Mouse (Mus musculus) cerebellum, adult 18-20 months (tissue): ENCODE results near the gene Mblac1.
"Not testable (repeated sequence)": the region's sequence is repeated elsewhere in the genome, so short reads cannot be mapped to it uniquely, and the experiment has no call there.

Source experiments
- DNase-seq, 2 experiments: peaks; one replicate each; pipeline ENCODE4 v3.0.0; 2021

Gene Mblac1

DNA sequence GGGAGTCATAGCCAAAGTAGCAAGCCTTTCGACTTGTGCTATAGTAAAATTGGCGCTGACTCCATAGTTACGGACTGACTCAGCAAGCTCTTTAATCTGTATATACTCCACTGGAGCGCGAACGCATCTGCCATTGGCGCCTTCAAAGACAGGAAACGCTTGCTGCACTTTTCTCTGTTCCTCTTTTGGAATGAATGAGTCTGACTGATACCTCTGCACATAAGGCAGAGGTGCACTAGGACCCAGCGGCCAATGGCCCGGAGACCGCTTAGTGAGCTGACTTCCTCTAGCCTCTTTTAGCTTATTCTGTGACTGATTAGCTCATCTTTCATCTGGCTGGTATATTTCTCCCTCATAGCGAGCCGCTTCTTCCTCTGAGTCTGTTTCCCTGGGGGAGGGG lies 22.5 kb downstream of the Mblac1 start:
- DNase-seq = not testable (repeated sequence)

DNA sequence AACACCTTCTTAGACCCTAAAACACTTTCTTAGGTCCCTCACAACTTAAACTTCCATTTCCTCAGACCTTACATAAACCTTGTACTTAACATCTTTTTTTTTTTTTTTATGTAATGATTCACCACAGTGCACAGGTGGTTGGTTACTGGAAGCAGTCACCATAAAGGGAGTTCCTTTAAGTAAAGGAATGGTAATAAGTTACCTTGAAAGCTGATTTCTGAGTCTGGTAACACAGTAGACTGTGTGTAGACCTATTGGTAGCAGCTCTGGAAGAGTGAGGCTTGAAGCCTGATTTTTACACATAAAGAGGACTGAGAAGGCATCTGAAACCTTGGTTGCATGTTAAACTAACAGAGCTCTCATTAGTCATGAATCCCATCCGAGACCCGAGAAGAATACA lies 25.8 kb downstream of the Mblac1 start:
- no peak for DNase-seq

DNA sequence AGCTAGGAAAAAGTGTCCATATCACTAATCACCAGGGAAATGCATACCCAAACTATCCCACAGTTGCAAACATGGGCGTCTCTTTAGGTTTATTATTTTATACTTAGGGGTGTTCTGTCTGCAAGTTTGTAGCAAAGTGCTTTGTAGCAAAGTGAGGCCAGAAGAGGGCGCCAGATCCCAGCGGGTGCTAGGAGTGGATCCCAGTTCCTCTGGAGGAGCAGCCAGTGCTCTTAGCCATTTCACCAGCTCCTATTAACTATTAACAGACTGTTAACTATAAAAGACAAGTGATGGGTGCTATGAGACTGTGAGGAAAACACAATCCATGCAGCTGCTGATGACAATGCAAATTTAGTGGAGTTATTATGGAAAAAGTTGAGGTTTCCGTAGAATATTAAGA lies 28.0 kb downstream of the Mblac1 start:
- DNase-seq = peak; percentile 76 to 78

DNA sequence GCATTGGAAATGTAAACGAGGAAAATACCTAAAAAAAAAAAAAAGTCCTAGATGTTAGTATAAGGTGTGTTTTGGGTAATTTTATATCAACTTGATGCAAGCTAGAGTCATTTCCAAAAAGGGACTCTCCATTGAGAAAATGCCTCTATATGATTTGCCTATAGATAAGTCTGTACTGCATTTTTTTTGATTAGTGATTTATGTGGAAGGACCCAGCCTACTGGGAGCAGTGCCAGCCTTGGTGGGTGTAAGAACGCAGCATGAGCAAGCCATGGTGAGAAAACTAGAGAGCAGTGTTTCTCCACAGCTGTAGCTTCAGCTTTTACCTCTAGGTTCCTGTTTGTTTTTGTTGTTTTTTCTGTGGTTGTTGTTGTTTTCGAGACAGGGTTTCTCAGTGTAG lies 29.2 kb downstream of the Mblac1 start:
- DNase-seq = no peak

DNA sequence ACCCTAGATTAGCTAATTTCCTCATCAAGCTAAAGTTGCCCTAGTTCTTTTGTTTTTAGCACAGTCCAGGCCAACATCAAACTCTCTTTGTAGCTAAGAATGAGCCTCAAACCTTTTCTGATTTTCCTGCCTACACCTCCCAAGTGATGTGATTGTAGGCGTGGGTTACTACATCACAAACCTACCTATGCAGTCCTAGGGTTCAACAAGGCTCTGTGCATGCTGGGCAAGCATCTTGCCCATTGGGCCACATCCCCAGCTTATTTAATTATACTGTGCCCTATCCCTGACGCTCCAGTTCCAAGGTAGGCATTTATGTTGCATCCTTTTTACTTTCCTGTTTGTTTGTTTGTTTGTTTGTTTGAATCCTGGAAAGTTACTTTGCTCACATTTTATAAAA lies 31.6 kb downstream of the Mblac1 start, which contains the start of gene Nxpe5:
Nxpe5 (plus strand) TSS at position 199 of the 400 bp plus-strand sequence.
- DNase-seq = no peak

DNA sequence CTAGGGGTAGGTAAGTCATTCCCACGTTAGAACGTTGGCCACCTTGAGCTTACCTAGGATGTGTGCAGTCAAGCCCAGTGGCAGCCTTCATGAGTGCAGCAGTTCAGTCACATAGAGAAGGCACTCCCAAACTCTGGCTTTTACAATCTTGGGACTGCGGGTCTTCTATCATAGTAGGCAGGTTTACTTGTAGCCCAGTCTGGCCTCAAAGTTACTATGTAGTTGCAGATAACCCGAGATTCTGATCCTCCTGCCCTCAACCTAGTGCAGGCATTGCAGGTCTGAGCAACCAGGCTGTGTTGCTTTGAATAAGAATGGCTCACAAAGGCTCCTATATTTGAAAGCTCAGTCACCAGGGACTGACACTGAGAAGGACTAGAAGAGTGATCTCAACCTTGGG lies 32.4 kb downstream of the Mblac1 start:
- no peak for DNase-seq

DNA sequence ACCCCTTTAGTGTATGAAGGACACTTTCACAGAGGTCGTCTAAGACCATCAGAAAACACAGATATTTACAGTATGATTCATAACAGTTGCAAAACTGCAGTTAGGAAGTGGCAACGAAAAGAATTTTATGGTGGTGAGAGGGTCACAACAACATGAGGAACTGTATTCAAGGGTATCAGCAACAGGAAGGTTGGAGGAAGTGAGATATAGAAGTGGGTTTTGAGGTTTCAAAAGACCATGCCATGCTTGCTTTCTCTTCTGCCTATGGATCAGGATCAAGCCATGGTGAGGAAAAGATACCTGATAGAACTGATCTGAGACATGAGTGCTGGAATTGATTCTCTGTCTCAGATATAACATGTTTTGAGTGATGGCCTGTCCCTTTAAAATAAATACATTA lies 33.3 kb downstream of the Mblac1 start:
- no peak for DNase-seq

DNA sequence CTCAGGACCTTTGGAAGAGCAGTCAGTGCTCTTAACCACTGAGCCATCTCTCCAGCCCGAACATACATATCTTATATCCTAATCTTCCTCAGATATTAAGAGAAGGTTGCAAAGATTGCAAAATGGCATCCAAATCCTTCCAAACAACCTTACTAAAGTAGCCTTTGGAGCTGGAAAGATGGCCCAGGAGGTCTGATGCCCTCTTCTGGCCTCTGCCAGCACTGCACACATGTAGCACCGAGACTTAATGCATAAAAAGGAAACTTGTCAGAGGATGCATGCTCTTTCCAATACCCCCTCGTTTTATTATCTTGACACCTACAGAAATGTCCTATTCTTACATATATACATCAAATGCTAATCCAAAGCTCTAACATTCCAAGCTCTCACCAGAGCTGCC lies 33.9 kb downstream of the Mblac1 start:
- peak; percentile 11 to 12 for DNase-seq

DNA sequence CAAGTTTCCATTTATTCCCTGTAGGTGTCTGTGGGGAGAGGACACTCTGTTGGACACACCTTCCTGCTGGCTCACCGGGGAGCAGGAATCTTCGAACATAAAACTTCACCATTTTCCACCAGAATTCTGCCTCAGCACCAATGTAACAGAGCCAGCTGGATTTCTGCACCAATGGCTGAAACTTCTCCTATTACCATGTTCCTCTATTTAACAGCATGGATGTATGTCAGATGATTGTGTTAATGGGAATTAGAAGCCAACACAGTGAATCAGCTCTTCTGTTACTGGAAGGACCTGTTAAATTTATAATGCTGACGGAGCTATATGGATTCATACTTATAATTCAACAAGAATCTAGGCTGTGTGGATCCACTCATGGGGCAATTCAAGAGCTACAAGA lies 35.4 kb downstream of the Mblac1 start:
- DNase-seq = no peak

DNA sequence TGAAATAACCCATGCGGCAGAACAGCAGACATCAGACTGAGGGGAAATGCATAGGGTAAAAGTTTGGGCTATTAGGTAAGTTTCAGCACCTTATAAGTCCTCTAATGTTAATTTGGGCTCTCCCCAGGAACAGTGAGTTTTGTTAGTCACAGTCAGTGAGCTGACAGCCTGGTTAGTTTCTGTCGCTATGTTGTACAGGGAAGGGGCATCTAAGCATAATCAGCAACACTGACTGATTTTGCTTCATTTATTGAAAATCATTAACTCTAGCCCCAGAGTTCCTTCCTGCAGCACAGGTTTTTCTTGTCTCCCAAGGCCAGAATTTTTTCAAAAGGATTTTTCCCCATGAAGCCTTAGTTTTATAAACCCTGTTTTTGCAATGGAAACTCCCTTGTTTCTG lies 39.7 kb downstream of the Mblac1 start:
- DNase-seq = no peak

DNA sequence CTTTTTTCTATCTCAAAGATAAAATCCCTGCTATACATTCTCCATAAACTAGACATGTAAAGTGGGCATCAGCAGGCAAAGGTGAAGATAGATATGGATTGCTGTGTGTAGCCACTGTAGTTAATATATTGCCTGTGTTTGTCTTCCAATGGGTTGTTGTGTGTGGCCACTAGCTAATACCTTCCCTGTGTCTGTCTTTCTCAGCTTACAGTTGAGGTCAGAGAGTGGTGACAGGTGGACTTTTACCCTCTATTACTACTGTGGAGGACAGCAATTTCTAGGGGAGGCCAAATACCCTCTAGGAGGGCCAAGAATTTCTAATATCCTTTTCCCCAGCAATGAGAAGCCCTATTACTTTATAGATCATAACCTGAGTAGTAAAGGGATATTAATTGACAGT lies 40.1 kb downstream of the Mblac1 start:
- no peak for DNase-seq

DNA sequence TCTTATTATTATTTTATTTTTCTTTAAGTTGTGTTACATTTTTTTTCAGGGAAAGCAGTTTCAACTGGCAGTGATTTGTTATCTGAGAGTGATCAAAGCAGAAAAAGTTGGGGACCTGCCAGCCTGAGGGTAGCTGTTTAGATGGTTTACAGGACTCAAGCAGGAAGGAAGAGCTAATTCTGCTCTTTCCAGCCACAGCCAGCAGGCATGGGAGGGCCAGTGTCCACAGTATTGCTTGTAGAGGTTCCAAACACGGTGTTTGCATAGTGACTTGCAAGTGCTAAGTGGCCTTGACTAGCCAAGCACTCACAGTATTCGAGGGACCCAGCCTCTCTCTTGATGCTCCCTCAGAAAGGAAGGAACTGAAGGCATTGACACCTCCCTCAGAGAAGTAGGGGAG lies 47.4 kb downstream of the Mblac1 start:
- DNase-seq = no peak
